In the genomic region with DNA sequence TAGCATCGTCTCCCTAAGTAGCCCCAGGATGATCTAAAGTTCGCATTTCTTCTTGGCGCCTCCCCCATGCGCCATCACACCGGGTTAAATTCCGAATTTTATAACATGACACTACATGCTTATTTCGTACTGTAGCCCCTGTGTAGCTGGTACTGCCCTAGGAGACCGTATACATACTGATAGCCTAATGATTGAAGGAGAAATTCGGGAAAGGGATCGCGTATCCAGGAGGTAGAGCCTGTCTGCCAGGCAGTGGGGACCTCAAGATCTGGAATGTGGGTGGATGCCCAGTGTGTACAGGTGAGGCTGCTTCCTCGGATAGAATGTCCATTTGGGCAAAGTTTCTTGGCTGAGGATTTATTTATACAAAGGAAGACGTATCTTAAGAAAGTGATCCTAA, we compare ENCODE assay signal across 8 mouse cellular contexts. TPM values are rescaled to one million over a fixed set of nuclear protein-coding genes. Genes with fewer than 3 reads are reported as not detected.
DNase-seq lines count a peak whose midpoint lies in the region; ATAC-seq lines count a peak whose summit lies in the region.

No protein-coding gene starts in this region.

- H3K36me3 ChIP-seq in hindbrain, embryonic 14.5 days (replicated peaks; ENCODE audit: control insufficient read depth, insufficient read depth): peaks cover 26% of the 10 kb centered on the region
- H3K36me3 ChIP-seq in midbrain, embryonic 12.5 days: peaks cover 21% of the 10 kb centered on the region

- H3K27ac ChIP-seq in brown adipose tissue, adult 24 weeks (replicated peaks; ENCODE audit: low read depth, low read length): no peak overlapping the region
- peak overlapping the region; percentile 60; the same call in 1 of the 2 replicates for H3K27ac ChIP-seq in hindbrain, embryonic 14.5 days
- H3K27ac ChIP-seq in midbrain, embryonic 12.5 days (replicated peaks): peak overlapping the region; percentile 52; the same call in 1 of the 2 replicates

- H3K4me2 ChIP-seq in hindbrain, embryonic 14.5 days (replicated peaks): peak overlapping the region; percentile 72
- H3K4me2 ChIP-seq in midbrain, embryonic 12.5 days (replicated peaks): peak overlapping the region; percentile 76

- ATAC-seq in hindbrain, embryonic 14.5 days (ENCODE audit: low FRiP score): no peak
- ATAC-seq in midbrain, embryonic 12.5 days (ENCODE audit: low FRiP score, low read depth): no peak

- H3K27me3 ChIP-seq in hindbrain, embryonic 14.5 days (ENCODE audit: control insufficient read depth, insufficient read depth, low read length): no peaks in the 10 kb centered on the region
- H3K27me3 ChIP-seq in midbrain, embryonic 12.5 days: peaks cover 12% of the 10 kb centered on the region

- peak overlapping the region; percentile 54 for H3K9ac ChIP-seq in hindbrain, embryonic 14.5 days
- peak overlapping the region; percentile 50; the same call in 1 of the 2 replicates for H3K9ac ChIP-seq in midbrain, embryonic 12.5 days (replicated peaks)

- 33% methylated on average over 13 of the region's 13 CpGs for WGBS in hindbrain, embryonic 14.5 days
- WGBS in midbrain, embryonic 12.5 days: 29% methylated on average over 13 of the region's 13 CpGs

- peak; percentile 27 for DNase-seq in kidney, adult 11 months
- no peak for DNase-seq in kidney, postnatal 25 days
- DNase-seq in hindbrain, embryonic 14.5 days (ENCODE audit: low spot score): no peak
- no peak for DNase-seq in urinary bladder, postnatal 10 days (ENCODE audit: low spot score)
- DNase-seq in retina, postnatal 1 day: no peak
- no peak for DNase-seq in urinary bladder, postnatal 4 days (ENCODE audit: low spot score in 2 of 2)

- peak overlapping the region; percentile 61 for H3K4me3 ChIP-seq in brown adipose tissue, adult 24 weeks (ENCODE audit: insufficient read depth, low read depth, low read length)
- peak overlapping the region; percentile 76 for H3K4me3 ChIP-seq in hindbrain, embryonic 14.5 days (replicated peaks; ENCODE audit: low read length)
- peak overlapping the region; percentile 91 for H3K4me3 ChIP-seq in midbrain, embryonic 12.5 days

- H3K4me1 ChIP-seq in brown adipose tissue, adult 24 weeks (ENCODE audit: control insufficient read depth, insufficient read depth, insufficient read length, low read length): peaks cover 2% of the 10 kb centered on the region; the same call in 1 of the 2 replicates
- H3K4me1 ChIP-seq in hindbrain, embryonic 14.5 days (replicated peaks; ENCODE audit: control insufficient read depth, insufficient read depth, low read length): peaks cover 19% of the 10 kb centered on the region
- H3K4me1 ChIP-seq in midbrain, embryonic 12.5 days: peaks cover 24% of the 10 kb centered on the region

- H3K9me3 ChIP-seq in hindbrain, embryonic 14.5 days (ENCODE audit: control insufficient read depth, low read length): no peaks in the 10 kb centered on the region
- no peaks in the 10 kb centered on the region for H3K9me3 ChIP-seq in midbrain, embryonic 12.5 days

RNA-seq across cellular contexts. Expression of gene Dynll1, which starts 0.8 kb away (rescaled TPM):
- 93.6 and 365 TPM in 2 replicates for polyA plus RNA-seq in brown adipose tissue, adult 24 weeks (2012; ENCODE audit: insufficient read depth, insufficient read length, missing spikeins)
- polyA plus RNA-seq in hindbrain, embryonic 14.5 days (2014; fragmentation: Nextera tagmentation; extraction: Ambion mirVana): 1,269 and 1,310 TPM in 2 replicates
- 1,312 and 1,433 TPM in 2 replicates for polyA plus RNA-seq in midbrain, embryonic 12.5 days (2016; fragmentation: Nextera tagmentation; extraction: Ambion mirVana)

RNA-seq across cellular contexts. Expression of gene Coq5, which starts 22.1 kb away (rescaled TPM):
- polyA plus RNA-seq in brown adipose tissue, adult 24 weeks (2012; ENCODE audit: insufficient read depth, insufficient read length, missing spikeins): 95.7 and 103 TPM in 2 replicates
- polyA plus RNA-seq in hindbrain, embryonic 14.5 days (2014; fragmentation: Nextera tagmentation; extraction: Ambion mirVana): 52.5 and 57.6 TPM in 2 replicates
- 48.5 and 52.8 TPM in 2 replicates for polyA plus RNA-seq in midbrain, embryonic 12.5 days (2016; fragmentation: Nextera tagmentation; extraction: Ambion mirVana)

RNA-seq across cellular contexts. Expression of gene Srsf9, which starts 25.4 kb away (rescaled TPM):
- polyA plus RNA-seq in brown adipose tissue, adult 24 weeks (2012; ENCODE audit: insufficient read depth, insufficient read length, missing spikeins): 40.6 and 50.7 TPM in 2 replicates
- 140 and 145 TPM in 2 replicates for polyA plus RNA-seq in hindbrain, embryonic 14.5 days (2014; fragmentation: Nextera tagmentation; extraction: Ambion mirVana)
- 346 and 358 TPM in 2 replicates for polyA plus RNA-seq in midbrain, embryonic 12.5 days (2016; fragmentation: Nextera tagmentation; extraction: Ambion mirVana)

RNA-seq across cellular contexts. Expression of gene Rnf10, which starts 28.9 kb away (rescaled TPM):
- polyA plus RNA-seq in brown adipose tissue, adult 24 weeks (2012; ENCODE audit: insufficient read depth, insufficient read length, missing spikeins): 122 and 124 TPM in 2 replicates
- 101 and 113 TPM in 2 replicates for polyA plus RNA-seq in hindbrain, embryonic 14.5 days (2014; fragmentation: Nextera tagmentation; extraction: Ambion mirVana)
- polyA plus RNA-seq in midbrain, embryonic 12.5 days (2016; fragmentation: Nextera tagmentation; extraction: Ambion mirVana): 196 and 208 TPM in 2 replicates

RNA-seq across cellular contexts. Expression of gene Gatc, which starts 39.4 kb away (rescaled TPM):
- polyA plus RNA-seq in brown adipose tissue, adult 24 weeks (2012; ENCODE audit: insufficient read depth, insufficient read length, missing spikeins): 35.7 and 45.5 TPM in 2 replicates
- 41.8 and 42.2 TPM in 2 replicates for polyA plus RNA-seq in hindbrain, embryonic 14.5 days (2014; fragmentation: Nextera tagmentation; extraction: Ambion mirVana)
- polyA plus RNA-seq in midbrain, embryonic 12.5 days (2016; fragmentation: Nextera tagmentation; extraction: Ambion mirVana): 39.7 and 43.6 TPM in 2 replicates
